Mouse (Mus musculus) ovary, adult 18-20 months (tissue): ENCODE measurements around the gene Stard13.

Experiments used
- DNase-seq: peaks from one replicate; pipeline ENCODE4 v3.0.0; 2022; ENCODE audit warnings: low spot score, mixed read lengths

Gene Stard13

GRCm38 (mm10) chr5:151104354-151105053, 129.1 kb downstream of the Stard13 start:
- DNase-seq = no peak

- no peak for DNase-seq
These were observed 130.4 kb downstream of the Stard13 start for GRCm38 (mm10) chr5:151103284-151103683.

GRCm38 (mm10) chr5:151102262-151102661, 131.4 kb downstream of the Stard13 start:
- no peak for DNase-seq

- no peak for DNase-seq
These were observed 137.6 kb downstream of the Stard13 start for GRCm38 (mm10) chr5:151096012-151096411.

DNA sequence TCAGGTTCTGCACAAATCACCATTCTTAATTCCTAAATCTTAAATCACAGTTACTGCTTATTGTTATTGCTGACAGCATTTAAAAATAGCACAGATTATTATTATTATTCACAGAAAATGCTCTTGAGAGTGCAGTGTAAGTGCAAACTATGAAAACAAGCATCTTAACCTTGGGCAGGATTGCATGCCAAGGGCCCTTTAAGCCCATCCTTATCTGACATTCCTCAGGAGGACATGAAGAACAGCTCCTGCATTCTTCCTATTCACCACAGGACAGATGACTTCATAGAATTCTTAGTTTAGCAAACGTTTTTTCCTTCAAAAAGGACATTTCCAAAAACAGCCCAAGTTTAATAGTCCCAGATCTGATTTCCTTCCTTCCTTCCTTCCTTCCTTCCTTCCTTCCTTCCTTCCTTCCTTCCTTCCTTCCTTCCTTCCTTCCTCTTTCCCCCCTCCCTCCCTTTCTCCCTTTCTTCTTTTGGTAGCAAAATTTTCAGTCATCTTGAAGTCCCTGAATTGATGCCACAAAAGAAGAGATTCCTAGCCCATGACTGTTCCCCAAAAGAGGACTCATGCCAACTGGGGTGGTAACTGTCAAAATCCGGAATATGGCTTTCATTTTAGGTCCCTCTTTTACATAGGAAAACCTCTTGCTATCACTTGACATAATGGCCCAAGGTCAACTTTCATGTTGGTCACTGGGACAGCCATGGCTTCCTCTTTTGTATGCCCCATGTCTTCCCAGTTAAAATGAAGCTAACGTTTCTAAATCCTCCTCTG, 140.6 kb downstream of the Stard13 start:
- DNase-seq = no peak

DNA sequence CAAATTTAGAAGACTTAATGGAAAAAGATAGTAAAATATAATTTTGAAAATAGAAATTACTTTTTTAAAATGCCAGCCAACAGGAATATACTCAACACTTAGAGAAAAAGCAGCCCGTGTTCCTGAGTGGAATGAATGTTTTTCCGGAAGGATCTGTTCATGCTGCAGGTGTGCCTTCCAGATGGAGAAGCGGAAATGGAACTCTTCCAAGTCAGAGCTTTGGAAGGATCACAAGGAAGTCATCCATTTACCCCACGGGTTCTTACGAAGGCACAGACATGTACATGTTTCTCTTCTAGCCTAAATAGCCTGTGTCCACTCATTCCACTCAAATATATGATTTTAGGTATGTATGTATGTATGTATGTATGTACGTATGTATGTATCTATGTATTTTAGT, 142.6 kb downstream of the Stard13 start:
- no peak for DNase-seq

- no peak for DNase-seq
These were observed 144.4 kb downstream of the Stard13 start for GRCm38 (mm10) chr5:151089201-151089600.

DNA sequence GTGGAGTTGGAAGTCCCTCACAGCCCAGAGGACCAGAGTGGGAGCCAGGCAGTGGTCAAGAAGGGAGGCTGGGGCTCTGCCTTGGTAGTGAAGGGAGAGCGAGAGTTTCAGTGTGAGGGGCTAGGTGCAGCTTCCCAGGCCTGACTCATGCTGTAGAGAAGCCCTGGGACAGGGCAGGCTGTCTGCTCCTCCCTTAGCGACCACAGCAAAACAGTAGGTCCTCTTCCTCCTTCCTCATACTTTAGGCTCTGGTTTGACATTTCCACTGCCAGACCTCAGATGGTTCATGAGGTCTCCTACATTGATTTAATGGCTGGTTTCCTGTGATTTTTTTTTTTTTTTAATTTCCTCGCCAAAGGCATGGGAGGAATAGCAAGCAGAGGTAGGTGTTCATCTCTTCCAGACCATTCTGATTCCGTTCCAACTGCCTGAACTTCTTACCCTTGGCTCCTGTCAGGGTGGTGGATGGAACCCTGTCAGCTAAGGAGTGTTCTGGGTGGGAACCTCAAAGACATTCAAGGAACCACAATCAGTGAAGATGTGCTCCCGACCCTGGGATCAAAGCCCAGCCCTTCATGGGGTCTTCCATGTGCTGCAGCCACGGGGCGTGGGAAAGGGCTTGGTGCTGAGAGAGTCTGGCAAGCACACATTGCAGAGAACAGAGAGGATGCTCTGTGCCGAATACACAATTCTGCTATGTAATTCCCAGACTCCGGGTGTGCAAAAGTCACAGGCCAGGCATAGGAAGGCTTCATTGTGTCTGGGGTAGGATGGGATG, 147.0 kb downstream of the Stard13 start:
- no peak for DNase-seq

- DNase-seq = no peak
These were observed 147.9 kb downstream of the Stard13 start for GRCm38 (mm10) chr5:151085749-151086148.

DNA sequence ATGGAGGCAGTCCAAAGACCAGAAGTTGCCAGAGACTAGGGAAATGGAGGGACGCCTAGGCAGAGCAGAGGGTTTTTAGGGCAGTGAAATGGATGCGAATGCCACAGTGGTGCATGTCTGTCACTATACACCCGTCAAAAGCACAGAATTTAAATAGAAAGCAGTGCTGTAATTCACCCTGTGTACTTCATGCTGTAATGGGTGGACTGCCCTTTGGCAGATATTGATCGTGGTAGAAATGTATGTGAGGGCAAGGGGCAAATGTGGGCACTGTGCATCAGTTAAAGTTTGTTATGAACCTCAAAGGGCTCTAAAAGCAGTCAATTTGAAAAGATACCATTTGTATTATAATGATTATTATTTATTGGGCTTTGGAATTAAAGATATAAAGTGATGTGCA, 153.4 kb downstream of the Stard13 start:
- no peak for DNase-seq

DNA sequence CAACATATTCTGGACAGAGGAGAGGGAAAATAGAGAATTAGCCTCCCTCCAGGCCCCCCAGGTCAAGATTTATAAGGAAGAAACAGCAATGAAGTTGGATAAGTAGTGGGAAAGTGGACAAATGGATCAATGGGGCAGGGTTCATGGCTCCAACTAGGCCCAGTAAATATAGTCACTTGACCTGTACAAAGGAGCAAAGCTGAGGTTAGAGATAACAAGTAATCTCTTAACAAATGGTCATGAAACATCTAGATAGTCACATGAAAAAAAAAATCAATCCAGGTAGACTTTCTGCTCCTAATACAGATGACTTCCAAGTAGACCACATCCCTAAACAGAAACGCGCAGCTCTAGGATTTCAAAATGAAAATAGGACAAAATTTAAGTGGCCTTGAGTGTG, 155.7 kb downstream of the Stard13 start:
- DNase-seq = no peak

- DNase-seq = no peak
These were observed 156.7 kb downstream of the Stard13 start for GRCm38 (mm10) chr5:151076917-151077316.

DNA sequence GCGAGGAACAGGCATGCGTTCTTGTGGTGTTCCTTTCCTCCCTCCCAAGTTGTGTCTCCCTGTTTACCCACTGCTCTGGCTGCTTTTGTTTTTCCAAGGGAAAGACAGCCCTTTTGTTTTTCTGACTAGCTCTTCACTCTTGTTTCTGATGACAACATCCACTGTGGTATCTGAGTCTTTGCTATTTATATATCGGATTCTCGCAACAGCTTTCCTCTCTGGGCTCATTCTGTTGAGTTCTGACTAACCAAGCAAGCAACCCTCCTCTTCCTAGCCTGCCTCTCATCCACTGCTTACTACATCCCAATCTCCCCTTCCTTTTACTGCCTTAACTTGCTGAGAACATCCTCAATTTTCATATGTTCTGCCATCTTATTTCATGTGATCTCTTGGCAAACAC, 159.4 kb downstream of the Stard13 start:
- DNase-seq = no peak

GRCm38 (mm10) chr5:151071430-151071829, 162.2 kb downstream of the Stard13 start:
- no peak for DNase-seq

DNA sequence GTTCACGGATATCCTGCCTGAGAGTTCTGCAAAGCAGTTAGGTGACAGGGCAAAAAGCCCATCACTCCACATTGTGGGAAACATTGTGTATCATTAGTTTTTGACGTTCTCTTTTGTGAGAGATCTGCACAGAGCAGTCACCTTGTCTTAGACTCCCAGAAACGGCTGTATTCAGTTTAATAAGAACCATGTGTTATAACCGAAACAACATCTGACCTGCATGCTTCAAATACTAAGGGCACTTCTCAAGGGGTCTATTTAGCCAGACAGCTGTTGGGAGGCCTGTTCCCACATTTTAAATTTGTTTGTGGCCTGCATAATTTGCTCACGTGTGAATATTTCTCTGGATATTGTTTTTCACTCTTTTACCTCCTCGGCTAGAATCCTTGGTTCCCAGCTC, 162.7 kb downstream of the Stard13 start:
- DNase-seq = no peak

GRCm38 (mm10) chr5:151069569-151069968, 164.1 kb downstream of the Stard13 start:
- no peak for DNase-seq

DNA sequence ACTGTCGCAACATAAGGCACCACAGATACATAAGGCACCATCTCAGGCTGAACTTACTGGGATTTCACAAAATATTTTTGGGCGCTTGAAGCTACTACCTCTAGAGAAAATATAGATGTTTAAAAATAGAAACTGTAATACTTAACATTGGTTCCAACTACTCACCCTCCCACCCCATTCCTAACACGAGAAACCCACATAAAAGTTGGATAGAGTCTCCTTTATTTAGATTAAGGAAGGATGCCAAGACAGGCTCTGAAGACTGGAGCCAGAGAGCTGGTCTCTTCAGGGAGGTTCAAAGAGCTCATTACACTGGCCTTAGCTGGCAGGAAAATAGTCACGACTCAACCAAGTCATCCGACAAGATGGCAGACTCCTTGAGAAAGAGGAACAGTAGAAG, 167.6 kb downstream of the Stard13 start:
- DNase-seq = no peak

GRCm38 (mm10) chr5:151065228-151065627, 168.4 kb downstream of the Stard13 start:
- no peak for DNase-seq

DNA sequence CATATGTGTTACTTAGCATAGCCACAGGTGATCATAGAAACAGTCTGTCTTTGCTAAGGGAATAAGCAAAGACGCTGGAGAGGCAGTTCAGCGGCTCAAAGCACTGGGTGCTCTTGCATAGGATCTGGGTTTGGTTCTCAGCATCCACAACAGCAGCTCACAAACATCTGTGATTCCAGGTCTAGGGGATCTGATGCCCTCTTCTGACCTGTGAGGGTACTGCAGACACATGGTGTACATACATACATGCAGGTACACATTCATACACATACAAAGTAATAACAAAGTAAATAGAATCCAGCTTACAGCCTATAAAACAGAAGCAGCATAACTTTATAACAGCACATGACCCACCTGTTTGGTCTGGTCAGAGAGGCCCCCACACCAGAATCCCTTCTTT, 171.7 kb downstream of the Stard13 start:
- DNase-seq = no peak

- DNase-seq = no peak
These were observed 173.2 kb downstream of the Stard13 start for GRCm38 (mm10) chr5:151060476-151060875.

DNA sequence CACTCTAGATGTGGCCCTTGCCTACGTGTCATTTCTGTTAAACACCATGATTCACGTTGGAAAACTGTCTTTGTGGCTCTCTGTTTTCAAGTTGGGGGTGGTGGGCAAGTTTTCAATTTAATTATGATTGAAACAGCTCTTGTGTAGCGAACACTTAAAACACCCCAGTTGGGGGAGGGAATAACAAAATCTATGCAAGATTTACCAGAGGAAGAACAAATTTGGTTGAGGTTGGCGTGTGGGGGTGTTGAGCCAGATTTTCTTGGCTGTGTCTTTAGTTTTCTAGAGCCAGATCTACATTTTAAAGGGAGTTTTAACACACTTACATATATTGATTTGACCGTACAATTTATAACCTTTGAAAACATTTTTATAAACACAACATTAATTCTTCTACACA, 173.9 kb downstream of the Stard13 start:
- no peak for DNase-seq

DNA sequence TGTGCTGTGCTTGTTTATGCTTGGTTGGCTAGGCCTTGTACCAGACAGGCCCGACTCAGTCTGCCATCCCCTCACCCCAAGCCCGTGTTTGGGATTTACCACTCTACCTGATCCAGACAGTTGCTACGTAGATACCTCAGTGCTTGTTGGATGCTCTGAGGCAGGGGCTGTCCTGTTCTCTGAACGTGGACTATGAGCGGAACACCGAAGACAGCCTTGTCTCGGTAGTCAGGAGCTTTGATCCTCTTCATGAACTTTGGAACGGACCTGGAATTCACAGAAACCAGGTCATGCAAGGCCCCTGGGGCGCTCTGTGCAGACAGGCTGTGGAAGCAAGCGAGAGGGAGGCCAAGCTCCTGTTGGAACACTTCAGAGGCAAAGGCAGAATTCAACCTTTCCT, 174.3 kb downstream of the Stard13 start:
- no peak for DNase-seq

- DNase-seq = no peak
These were observed 175.9 kb downstream of the Stard13 start for GRCm38 (mm10) chr5:151057716-151058115.
